Mouse (Mus musculus): ENCODE results near the gene Tas2r137.

Tas2r137 gene

DNA sequence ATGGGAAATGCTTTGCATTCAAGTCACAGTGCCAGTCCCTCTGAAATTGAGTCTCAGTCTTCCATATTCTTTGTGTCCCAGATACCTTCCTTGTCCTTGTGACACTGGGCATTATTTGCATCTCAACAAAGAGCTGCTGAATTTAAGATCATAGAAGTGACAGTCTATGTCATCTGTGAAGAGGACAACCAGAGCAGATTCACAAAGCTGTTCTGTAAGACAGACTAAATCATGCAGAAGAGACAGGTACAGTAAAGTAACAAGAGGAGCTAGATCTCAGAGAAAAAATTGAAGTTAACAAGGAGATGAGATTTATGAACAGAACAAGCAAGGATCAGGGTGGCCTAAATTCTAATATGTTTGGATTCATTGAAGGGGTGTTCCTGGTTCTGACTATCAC, at the start of gene Tas2r137:
Gene Tas2r137, plus strand, starts transcription at position 301 of the 400 bp plus-strand sequence.
- DNase-seq (ENCODE audit: low read depth, low spot score): no peak

DNA sequence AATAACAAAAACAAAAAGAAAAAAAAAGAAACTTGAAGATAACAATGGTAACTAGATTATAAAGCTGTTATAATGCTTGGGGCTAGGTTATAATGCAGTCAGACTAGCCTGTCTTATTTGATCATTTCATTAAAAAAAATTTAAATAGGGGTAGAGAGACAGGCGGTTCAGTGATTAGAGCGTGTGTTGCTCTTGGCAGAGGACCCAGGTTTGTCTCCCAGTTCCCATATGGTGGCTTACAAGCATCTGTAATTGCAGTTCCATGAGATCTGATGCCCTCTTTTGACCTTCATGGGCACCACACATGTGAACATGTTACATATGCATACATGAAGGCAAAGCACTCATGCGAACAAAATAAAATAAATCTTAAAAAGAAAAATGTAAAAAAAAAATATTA, 49.8 kb upstream of the Tas2r137 start:
- no peak for DNase-seq (ENCODE audit: low read depth, low spot score)

DNA sequence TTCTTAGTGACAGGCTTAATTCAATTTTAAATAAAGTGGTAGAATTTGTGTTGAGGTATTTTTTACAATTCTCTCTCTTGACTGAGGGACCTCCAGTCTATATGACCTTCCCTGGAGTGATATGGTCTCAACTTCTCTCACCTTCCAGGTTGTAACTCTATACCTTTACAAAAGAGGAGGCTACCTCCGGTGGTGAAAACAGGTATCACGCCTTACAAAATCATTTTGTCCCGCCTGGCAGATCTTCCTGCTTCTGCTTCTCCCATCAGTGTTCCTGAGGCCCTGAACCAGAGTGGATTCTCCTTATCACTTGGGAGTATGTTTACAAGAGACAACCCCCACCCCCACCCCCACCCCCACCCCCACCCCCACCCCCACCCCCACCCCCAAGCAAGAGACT, 49.3 kb upstream of the Tas2r137 start:
- no peak for DNase-seq (ENCODE audit: low read depth, low spot score)

DNA sequence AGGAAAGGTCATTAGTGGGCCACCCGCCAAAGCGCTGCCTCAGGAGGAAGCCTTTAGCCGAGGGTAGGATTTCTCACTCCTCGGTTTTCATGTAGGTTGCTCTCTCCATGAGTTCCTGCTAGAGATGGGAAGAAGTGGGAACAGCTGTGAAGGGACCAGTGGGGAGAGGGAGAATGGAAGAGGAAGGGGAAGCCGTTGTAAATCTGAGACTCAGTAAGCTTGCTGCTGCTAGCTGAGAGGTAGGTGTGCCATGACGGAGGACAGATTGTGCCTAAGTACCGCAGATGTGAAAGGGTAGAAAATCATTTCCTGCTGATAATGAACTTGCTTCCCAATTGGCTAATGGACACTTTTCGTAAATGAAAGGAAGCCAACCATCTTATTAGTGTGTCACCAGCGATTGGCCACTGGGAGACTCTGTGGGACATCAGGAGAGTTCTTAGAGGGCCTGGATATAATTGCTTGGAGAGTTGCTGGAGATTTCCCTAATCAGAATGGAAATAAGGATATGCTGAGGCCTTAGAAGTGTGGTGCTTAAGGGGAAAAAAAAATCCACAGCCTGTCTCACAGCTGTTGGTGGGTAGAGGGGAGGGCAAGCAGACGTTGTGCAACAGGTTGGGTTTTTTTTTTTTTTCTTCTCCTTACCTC, 47.6 kb upstream of the Tas2r137 start:
- no peak for DNase-seq (ENCODE audit: low read depth, low spot score)

DNA sequence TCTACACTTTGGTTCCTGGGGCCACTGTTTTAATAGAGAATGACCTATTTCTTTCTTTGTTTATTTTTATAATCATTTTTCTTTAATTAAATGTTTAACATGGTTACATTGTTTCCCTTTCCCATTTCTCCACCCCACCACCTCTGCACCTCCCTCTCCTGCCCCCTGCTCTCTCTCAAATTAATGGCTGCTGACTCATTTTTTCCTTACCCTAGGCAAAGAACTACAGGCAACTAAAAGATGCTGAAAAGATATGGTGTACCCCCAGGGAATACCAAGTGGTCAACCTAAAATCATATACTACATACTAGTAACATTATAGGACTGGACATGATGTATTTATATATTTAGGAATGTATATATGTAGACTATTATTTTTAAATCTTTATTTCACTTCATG, 42.4 kb upstream of the Tas2r137 start:
- no peak for DNase-seq (ENCODE audit: low read depth, low spot score)

DNA sequence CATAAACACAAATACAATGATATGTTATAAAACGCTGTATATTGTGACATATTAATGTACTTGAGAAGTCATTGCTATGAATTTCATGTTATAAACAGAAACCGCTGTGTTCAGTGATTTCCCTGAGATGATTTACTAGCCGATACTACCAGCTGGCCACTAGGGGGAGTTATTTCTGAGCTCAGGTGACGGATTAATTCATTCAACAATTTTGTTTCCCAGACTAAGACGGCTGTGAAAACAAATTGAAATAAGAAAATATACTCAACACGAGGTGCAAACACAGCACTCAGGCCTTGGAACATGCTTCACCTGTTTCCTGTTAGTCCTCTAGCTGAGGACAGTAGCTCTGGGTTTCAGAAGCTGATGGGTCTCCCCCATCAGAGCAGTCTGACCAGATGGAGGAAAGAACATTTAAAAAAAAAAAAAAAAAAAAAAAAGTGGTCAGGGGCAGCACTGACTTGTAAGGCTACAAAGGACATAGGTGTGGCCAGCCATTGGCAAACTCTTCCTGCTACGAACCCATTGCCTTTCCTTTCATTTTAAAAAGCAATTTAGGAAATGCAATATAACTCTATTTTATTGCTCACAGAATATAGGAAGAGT, 36.5 kb upstream of the Tas2r137 start:
- DNase-seq (ENCODE audit: low read depth, low spot score): no peak

DNA sequence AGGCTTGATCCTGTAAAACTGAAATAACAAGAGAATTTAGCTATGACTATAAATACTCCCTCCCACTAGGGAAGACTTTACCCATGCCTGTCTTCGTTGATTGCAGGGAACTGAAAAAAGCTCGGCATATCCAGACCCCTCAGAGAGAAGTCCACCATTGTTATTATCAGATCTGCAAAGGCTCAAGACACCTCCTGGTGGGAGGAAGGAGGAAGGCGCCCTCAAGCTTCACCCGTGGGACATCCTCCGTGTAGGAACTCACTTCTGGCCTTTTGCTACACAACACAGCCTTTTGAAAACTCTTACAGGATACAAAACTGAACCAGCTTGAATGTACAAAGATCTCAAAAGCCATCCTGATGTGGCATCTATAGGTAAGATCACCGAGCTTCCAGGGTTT, 25.3 kb upstream of the Tas2r137 start:
- DNase-seq (ENCODE audit: low read depth, low spot score): no peak

DNA sequence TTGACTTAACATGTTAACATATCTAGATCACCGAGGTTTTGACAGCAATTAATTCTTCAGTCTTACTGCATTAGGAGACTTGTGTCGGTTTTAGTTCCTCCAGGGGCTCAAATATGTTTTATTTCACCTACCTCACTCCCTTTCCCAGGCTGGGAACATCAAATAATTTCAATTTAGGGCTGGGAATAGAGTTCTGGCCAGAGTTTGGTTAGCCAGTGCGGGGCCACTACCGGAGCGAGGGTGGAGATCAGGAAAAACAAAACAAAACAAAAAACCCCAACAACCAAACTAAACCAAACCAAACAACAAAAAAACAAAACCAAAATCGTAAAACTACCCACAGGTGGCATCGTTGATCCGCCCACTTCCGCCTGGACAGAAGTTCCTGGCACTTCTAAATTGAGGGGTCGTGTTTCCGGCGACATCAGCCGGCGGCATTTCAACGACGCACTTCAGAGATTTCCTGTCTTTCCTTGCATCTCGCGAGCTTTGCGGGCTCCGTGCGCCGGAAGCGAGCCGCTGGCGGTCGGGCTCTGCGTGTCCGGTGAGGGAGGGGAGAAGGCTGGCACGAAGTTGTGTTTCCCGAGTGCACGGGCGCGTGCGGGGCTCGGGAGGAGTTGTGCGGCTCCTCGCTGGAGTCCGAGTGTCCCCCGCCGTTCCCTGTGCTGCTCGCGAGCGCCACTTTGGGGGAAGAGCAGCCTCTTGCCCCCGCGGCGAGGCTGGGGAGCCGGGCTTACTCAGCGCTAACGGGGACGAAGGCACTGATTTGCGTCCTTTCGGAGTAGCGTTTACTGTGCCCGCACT, 19.9 kb upstream of the Tas2r137 start, which contains the start of gene Ssbp1:
Gene Ssbp1, plus strand, starts transcription at position 437 of the 804 bp plus-strand sequence.
- DNase-seq (ENCODE audit: low read depth, low spot score): peak; percentile 75

DNA sequence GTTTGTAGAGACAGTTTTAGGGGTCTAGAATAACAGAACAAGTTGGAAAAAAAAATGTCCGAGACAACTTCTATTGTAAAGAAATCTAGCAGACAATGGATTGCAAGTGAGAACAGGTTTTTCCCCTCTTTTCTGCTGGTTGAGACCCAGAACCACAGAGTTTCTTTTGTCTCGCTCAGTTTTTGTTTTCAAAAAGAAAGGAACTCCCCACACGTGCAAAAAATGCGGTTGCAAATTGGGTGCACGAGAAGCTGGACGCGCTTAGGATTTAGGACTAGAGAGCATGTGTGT, 19.4 kb upstream of the Tas2r137 start:
- peak; percentile 5 for DNase-seq (ENCODE audit: low read depth, low spot score)

DNA sequence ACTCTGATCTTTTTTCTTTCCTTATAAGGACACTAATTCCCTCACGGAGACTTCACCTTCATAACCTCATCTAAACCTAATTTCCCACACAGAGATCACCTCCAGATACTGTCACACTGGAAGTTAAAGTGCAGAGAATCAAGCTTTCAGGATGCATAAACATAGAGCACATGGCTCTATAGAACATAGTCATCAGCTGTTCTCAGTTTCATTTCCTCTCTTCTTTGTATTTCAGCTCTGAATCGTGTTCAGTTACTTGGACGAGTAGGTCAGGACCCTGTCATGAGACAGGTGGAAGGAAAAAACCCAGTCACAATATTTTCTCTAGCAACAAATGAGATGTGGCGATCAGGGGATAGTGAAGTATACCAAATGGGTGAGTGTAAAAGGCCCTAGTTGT, 14.9 kb upstream of the Tas2r137 start:
- no peak for DNase-seq (ENCODE audit: low read depth, low spot score)

DNA sequence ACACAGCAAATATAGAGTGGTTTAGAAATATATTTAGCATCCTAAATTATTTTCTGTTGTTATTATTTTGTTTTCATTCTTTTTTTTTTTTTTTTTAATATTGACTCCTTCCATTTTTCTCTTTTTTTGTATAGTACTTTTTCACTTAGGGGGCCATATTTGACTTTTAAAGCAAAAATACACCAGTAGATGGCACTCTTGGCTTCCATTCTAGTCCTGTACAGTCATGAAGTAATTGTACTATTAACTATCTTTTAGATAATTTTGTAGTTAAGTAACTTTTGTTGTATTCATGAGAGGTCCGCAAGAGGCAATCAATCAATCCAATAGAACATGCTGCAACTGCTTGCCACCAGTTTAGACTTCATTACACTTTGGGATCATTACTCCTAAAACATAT, 11.3 kb upstream of the Tas2r137 start:
- no peak for DNase-seq (ENCODE audit: low read depth, low spot score)

DNA sequence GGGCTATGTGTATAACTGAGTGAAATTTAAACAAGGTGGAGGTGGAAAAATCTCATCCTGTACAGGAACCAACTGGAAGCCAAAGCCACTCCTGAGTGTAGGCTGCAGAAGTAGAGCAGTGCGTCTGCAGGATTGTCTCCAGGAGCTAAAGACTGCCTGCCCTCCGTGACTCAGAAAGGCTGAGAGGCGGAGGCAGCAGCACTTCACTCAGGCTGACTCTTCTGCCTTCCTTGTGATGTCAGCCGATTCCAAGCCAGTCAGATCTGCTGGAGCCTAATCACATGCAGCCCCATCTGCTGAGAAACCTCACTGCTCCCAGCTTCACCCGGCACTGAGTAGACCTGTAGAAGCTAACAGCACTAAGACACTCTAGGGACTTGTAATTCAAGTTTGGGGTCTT, 8.7 kb upstream of the Tas2r137 start:
- no peak for DNase-seq (ENCODE audit: low read depth, low spot score)

DNA sequence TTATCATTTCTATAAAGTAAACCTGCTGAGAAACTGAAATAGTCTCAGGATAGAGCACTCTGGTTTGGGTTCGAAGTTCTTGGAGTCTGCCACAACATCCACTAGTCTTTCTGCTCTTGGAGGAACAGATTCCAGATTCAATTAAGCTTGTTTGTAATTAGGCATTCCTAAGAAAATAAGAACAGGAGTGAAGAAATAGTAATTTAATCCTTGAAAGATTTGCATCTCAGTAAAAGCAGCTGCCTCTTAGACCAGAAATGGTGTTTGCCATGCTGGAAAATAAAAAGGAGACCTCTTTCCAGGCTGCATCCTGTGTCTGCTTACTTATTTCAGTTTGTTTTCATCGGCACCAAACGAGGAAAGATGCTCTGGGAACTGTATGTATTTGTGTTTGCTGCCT, 2.2 kb downstream of the Tas2r137 start, which contains the start of gene Tas2r108:
Gene Tas2r108, plus strand, starts transcription at position 301 of the 400 bp plus-strand sequence.
- no peak for DNase-seq (ENCODE audit: low read depth, low spot score)

DNA sequence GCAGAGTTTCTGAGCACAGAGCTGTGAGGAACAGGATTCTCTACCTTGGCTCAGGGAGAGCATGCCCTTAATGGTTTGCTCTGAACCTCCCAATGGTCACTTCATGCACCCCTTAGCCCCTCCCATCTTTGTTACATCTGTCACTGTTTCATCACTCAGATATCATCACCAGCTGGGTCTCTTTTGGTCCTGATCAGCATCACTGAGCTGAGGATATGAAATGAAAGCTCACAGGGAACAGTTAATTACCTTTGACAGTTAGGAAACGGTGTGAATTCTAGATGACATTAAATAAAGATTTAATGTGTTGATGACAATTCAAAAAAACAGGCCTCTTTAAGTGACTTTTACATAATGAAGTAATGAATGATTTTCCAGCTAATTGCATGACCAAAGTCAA, 28.4 kb downstream of the Tas2r137 start, which contains the start of gene Prss37:
Gene Prss37, minus strand, starts transcription at position 101 of the 400 bp plus-strand sequence.
- no peak for DNase-seq (ENCODE audit: low read depth, low spot score)

Data from c-Kit-negative CD71-positive TER-119-positive erythroid progenitor cells, embryonic 14.5 days (primary cell).